ENCODE assay signal across 28 mouse cellular contexts in genomic region chr4:140974408-140974807, GRCm38 (mm10). TPM values are rescaled to one million over a fixed set of nuclear protein-coding genes. Genes with fewer than 3 reads are reported as not detected.
DNase-seq lines count a peak whose midpoint lies in the region; ATAC-seq and TF ChIP-seq lines count a peak whose summit lies in the region.
"Had no signal": no experiment of that assay in that cellular context is flagged by ENCODE, and none has a peak within 500 bp of the region (broad histone marks: within the 10 kb centered on the region; RNA-seq: fewer than 3 reads in every experiment).

No protein-coding gene starts in this region.

- no peak overlapping the region for H3ac ChIP-seq in myocyte (ENCODE audit: control insufficient read depth, insufficient read length)

- no peak overlapping the region for H3K4me2 ChIP-seq in myocyte (ENCODE audit: low read depth)
- H3K4me2 ChIP-seq in midbrain, embryonic 15.5 days: no peak overlapping the region
- H3K4me2 ChIP-seq: embryonic facial prominence, embryonic 13.5 days; embryonic facial prominence, embryonic 15.5 days; forebrain, embryonic 12.5 days had no signal

- peaks cover 19% of the 10 kb centered on the region for H3K36me3 ChIP-seq in myocyte (ENCODE audit: control insufficient read depth, insufficient read depth)
- H3K36me3 ChIP-seq in midbrain, embryonic 15.5 days (replicated peaks): peaks cover 60% of the 10 kb centered on the region

- H3K79me2 ChIP-seq in myocyte (ENCODE audit: control insufficient read depth, insufficient read depth): no peaks in the 10 kb centered on the region

- peak overlapping the region; percentile 71; the same call in 1 of the 2 replicates for H3K27ac ChIP-seq in bone marrow macrophage, adult 2 months (ENCODE audit: insufficient read depth, low read depth, low read length)
- no peak overlapping the region for H3K27ac ChIP-seq in midbrain, embryonic 15.5 days
- H3K27ac ChIP-seq: embryonic facial prominence, embryonic 13.5 days; embryonic facial prominence, embryonic 15.5 days; forebrain, embryonic 10.5 days; forebrain, embryonic 12.5 days had no signal

- no peak overlapping the region for H3K9ac ChIP-seq in midbrain, embryonic 15.5 days
- H3K9ac ChIP-seq: embryonic facial prominence, embryonic 13.5 days; embryonic facial prominence, embryonic 15.5 days; forebrain, embryonic 12.5 days had no signal

- no peak for TF ChIP-seq CTCF in bone marrow macrophage, adult 2 months (IDR thresholded peaks at IDR 0.05; ENCODE audit: low read depth, low read length)

- no peaks in the 10 kb centered on the region for H3K9me3 ChIP-seq in midbrain, embryonic 15.5 days
- H3K9me3 ChIP-seq: embryonic facial prominence, embryonic 13.5 days; embryonic facial prominence, embryonic 15.5 days; forebrain, embryonic 10.5 days; forebrain, embryonic 12.5 days; G1E had no signal

- WGBS in midbrain, embryonic 15.5 days: 98% methylated on average over 6 of the region's 6 CpGs

- ATAC-seq in midbrain, embryonic 15.5 days (replicated peaks): no peak
- ATAC-seq: activated CD4-positive, CD25-positive, alpha-beta regulatory T cell, adult 4 months; CD4-positive, CD25-positive, alpha-beta regulatory T cell, adult 4 months; forebrain, embryonic 14.5 days; forebrain, embryonic 16.5 days; Patski had no signal

- H3K27me3 ChIP-seq in myocyte (ENCODE audit: control insufficient read depth, insufficient read depth, insufficient read length): no peaks in the 10 kb centered on the region
- H3K27me3 ChIP-seq in midbrain, embryonic 15.5 days (replicated peaks): no peaks in the 10 kb centered on the region
- H3K27me3 ChIP-seq: CH12.LX; embryonic facial prominence, embryonic 13.5 days; embryonic facial prominence, embryonic 15.5 days; forebrain, embryonic 12.5 days; Patski had no signal

- H3K4me3 ChIP-seq in bone marrow macrophage, adult 2 months (ENCODE audit: insufficient read depth, low read length): no peak overlapping the region
- H3K4me3 ChIP-seq in myocyte: no peak overlapping the region
- no peak overlapping the region for H3K4me3 ChIP-seq in midbrain, embryonic 15.5 days
- H3K4me3 ChIP-seq: embryonic facial prominence, embryonic 13.5 days; embryonic facial prominence, embryonic 15.5 days; erythroblast, embryonic 14.5 days; forebrain, embryonic 10.5 days; forebrain, embryonic 12.5 days had no signal

- H3K4me1 ChIP-seq in bone marrow macrophage, adult 2 months (ENCODE audit: control insufficient read depth, insufficient read depth, low read length): peaks cover 32% of the 10 kb centered on the region
- no peaks in the 10 kb centered on the region for H3K4me1 ChIP-seq in midbrain, embryonic 15.5 days
- H3K4me1 ChIP-seq: embryonic facial prominence, embryonic 13.5 days; forebrain, embryonic 10.5 days; forebrain, embryonic 12.5 days had no signal

- peak; percentile 36 for DNase-seq in adrenal gland, adult 2 months
- DNase-seq in adrenal gland, postnatal 36 days: no peak
- DNase-seq: adrenal gland, postnatal 10 days; adrenal gland, postnatal 25 days; B cell, adult 2 months; cerebellum, adult 11 months; cerebellum, adult 18-20 months; cerebellum, adult 8-10 months; cerebellum, adult 9-11 months; cerebellum, postnatal 14 days; cerebellum, postnatal 36 days; embryo, embryonic 11 days had no signal

- no peak for TF ChIP-seq POLR2A in bone marrow macrophage, adult 2 months (IDR thresholded peaks at IDR 0.05; ENCODE audit: borderline replicate concordance, low read depth, low read length)
- no peak for TF ChIP-seq POLR2A in myocyte (IDR thresholded peaks at IDR 0.05; ENCODE audit: insufficient read length, low read depth)

TF ChIP-seq in myocyte, 11 proteins besides CTCF, POLR2A, EP300 and RAD21:
- TF ChIP-seq MYOG (IDR thresholded peaks at IDR 0.05; ENCODE audit: control insufficient read depth in 1 of 3, insufficient read depth in 1 of 3, insufficient read length in 2 of 3, low read depth in 2 of 3) (no peak), POLR2AphosphoS2 (IDR thresholded peaks at IDR 0.05; ENCODE audit: insufficient read length, low read depth) (peak; percentile 1)

RNA-seq across cellular contexts. Expression of gene Atp13a2, which starts 12.3 kb away (rescaled TPM):
- total RNA-seq in adrenal gland, adult 2 months (2021): 10 to 100 TPM; 31.8 to 37.1 TPM
- polyA plus RNA-seq in adrenal gland, adult 2 months (2012; rRNA removed): 183 and 226 TPM in 2 replicates
- total RNA-seq in adrenal gland, postnatal 36 days (2021): 10 to 100 TPM; 33.3 to 34.2 TPM
- 203 and 230 TPM in 2 replicates for polyA plus RNA-seq in bone marrow macrophage, adult 2 months (2012; ENCODE audit: insufficient read depth, insufficient read length, missing spikeins)
- 22.0 TPM for polyA plus RNA-seq in myocyte (2012; fragmentation: generic; extraction: Trizol)
- 189 and 193 TPM in 2 replicates for polyA plus RNA-seq in midbrain, embryonic 15.5 days (2015; fragmentation: Nextera tagmentation; extraction: Ambion mirVana)

RNA-seq across cellular contexts. Expression of gene Sdhb, which starts 13.4 kb away (rescaled TPM):
- 100 to 1,000 TPM; 462 to 500 TPM for total RNA-seq in adrenal gland, adult 2 months (2021)
- polyA plus RNA-seq in adrenal gland, adult 2 months (2012; rRNA removed): 334 and 363 TPM in 2 replicates
- total RNA-seq in adrenal gland, postnatal 36 days (2021): 100 to 1,000 TPM; 418 to 498 TPM
- 145 and 163 TPM in 2 replicates for polyA plus RNA-seq in bone marrow macrophage, adult 2 months (2012; ENCODE audit: insufficient read depth, insufficient read length, missing spikeins)
- 421 TPM for polyA plus RNA-seq in myocyte (2012; fragmentation: generic; extraction: Trizol)
- 442 and 447 TPM in 2 replicates for polyA plus RNA-seq in midbrain, embryonic 15.5 days (2015; fragmentation: Nextera tagmentation; extraction: Ambion mirVana)

RNA-seq across cellular contexts. Expression of gene Mfap2, which starts 35.8 kb away (rescaled TPM):
- 10 to 100 TPM in 1 of 2 experiments, 1 to 10 TPM in 1; 5.7 to 11.1 TPM for total RNA-seq in adrenal gland, adult 2 months (2021)
- polyA plus RNA-seq in adrenal gland, adult 2 months (2012; rRNA removed): 37.8 and 42.4 TPM in 2 replicates
- total RNA-seq in adrenal gland, postnatal 36 days (2021): 10 to 100 TPM in 1 of 2 experiments, 1 to 10 TPM in 1; 8.4 to 10.5 TPM
- not detected in 2 replicates for polyA plus RNA-seq in bone marrow macrophage, adult 2 months (2012; ENCODE audit: insufficient read depth, insufficient read length, missing spikeins)
- polyA plus RNA-seq in myocyte (2012; fragmentation: generic; extraction: Trizol): 0.53 TPM
- 153 and 181 TPM in 2 replicates for polyA plus RNA-seq in midbrain, embryonic 15.5 days (2015; fragmentation: Nextera tagmentation; extraction: Ambion mirVana)
- total RNA-seq: CH12.LX; common myeloid progenitor, adult 5-6 weeks; G1E had no signal
- polyA plus RNA-seq: activated CD4-positive, CD25-positive, alpha-beta regulatory T cell, adult 4 months; CD4-positive, CD25-positive, alpha-beta regulatory T cell, adult 4 months; G1E had no signal

Comparison
In these comparisons a context has a peak if more than half of its experiments do, and no peak if none do; other contexts are left out.
1. RNA of gene Mfap2, which starts 35.8 kb away (polyA plus RNA-seq): 153 to 181 TPM in midbrain, embryonic 15.5 days and 37.8 to 42.4 TPM in adrenal gland, adult 2 months; 0.53 TPM in myocyte (single experiment) and not detected in bone marrow macrophage, adult 2 months; every median in the first group is over 10 times any median in the second.